Comparison of ENCODE assay signal across 27 mouse cellular contexts in genomic region chr17:48346834-48347233, GRCm38 (mm10). TPM values are rescaled to one million over a fixed set of nuclear protein-coding genes. Genes with fewer than 3 reads are reported as not detected.
DNase-seq lines count a peak whose midpoint lies in the region; ATAC-seq lines count a peak whose summit lies in the region.
"Had no signal": no experiment of that assay in that cellular context is flagged by ENCODE, and none has a peak within 500 bp of the region (broad histone marks: within the 10 kb centered on the region; RNA-seq: fewer than 3 reads in every experiment).

No protein-coding gene starts in this region.

- H3K9ac ChIP-seq in lung, embryonic 15.5 days, result no peak overlapping the region
- H3K9ac ChIP-seq in kidney, embryonic 16.5 days (replicated peaks; ENCODE audit: low read length), result no peak overlapping the region
- H3K9ac ChIP-seq: embryonic facial prominence, embryonic 15.5 days; forebrain, embryonic 13.5 days; hindbrain, embryonic 13.5 days; limb, embryonic 13.5 days; liver, embryonic 13.5 days; midbrain, embryonic 13.5 days; neural tube, embryonic 13.5 days had no signal

- no peaks in the 10 kb centered on the region for H3K27me3 ChIP-seq in lung, embryonic 15.5 days
- no peaks in the 10 kb centered on the region for H3K27me3 ChIP-seq in megakaryocyte, embryonic 14.5 days (replicated peaks)
- no peaks in the 10 kb centered on the region for H3K27me3 ChIP-seq in kidney, embryonic 16.5 days (ENCODE audit: insufficient read depth, low read length)
- H3K27me3 ChIP-seq: embryonic facial prominence, embryonic 15.5 days; forebrain, embryonic 13.5 days; hindbrain, embryonic 13.5 days; limb, embryonic 13.5 days; liver, embryonic 13.5 days; midbrain, embryonic 13.5 days; neural tube, embryonic 13.5 days; Patski had no signal

- H3K4me1 ChIP-seq in lung, embryonic 15.5 days, result no peaks in the 10 kb centered on the region
- peaks cover 77% of the 10 kb centered on the region for H3K4me1 ChIP-seq in megakaryocyte, embryonic 14.5 days
- H3K4me1 ChIP-seq in kidney, embryonic 16.5 days (ENCODE audit: insufficient read depth, low read length), result no peaks in the 10 kb centered on the region
- H3K4me1 ChIP-seq: embryonic facial prominence, embryonic 10.5 days; embryonic facial prominence, embryonic 15.5 days; forebrain, embryonic 13.5 days; hindbrain, embryonic 13.5 days; limb, embryonic 13.5 days; midbrain, embryonic 13.5 days; neural tube, embryonic 13.5 days had no signal

- no peak for DNase-seq in frontal cortex, postnatal 36 days (ENCODE audit: low spot score in 2 of 2)
- no peak for DNase-seq in lung, postnatal 25 days (ENCODE audit: low spot score)
- DNase-seq in brain, adult 2 months (ENCODE audit: low read depth, low spot score), result peak; percentile 34
- DNase-seq: cerebellum, adult 18-20 months; gastrocnemius, adult 2 months; gastrocnemius, postnatal 36 days; heart, postnatal 4 days; kidney, adult 8-10 months; kidney, postnatal 10 days; liver, embryonic 13.5 days; thymus, postnatal 4 days had no signal

- ATAC-seq in frontal cortex, adult (ENCODE audit: low TSS enrichment), result peak; percentile 14; the same call in 1 of the 2 replicates
- 0 out of 2 replicates have a peak, but pooled peaks have one; percentile 11 for ATAC-seq in lung, embryonic 15.5 days (ENCODE audit: borderline replicate concordance, extremely low read depth, low FRiP score, low TSS enrichment)
- no peak for ATAC-seq in kidney, embryonic 16.5 days (ENCODE audit: low FRiP score, low TSS enrichment)
- ATAC-seq: forebrain, embryonic 13.5 days; midbrain, embryonic 13.5 days had no signal

- no peak overlapping the region for H3K27ac ChIP-seq in lung, embryonic 15.5 days
- H3K27ac ChIP-seq in kidney, embryonic 16.5 days (ENCODE audit: low read length), result no peak overlapping the region
- H3K27ac ChIP-seq: embryonic facial prominence, embryonic 10.5 days; embryonic facial prominence, embryonic 15.5 days; forebrain, embryonic 13.5 days; gastrocnemius, adult 2 months; hindbrain, embryonic 13.5 days; limb, embryonic 13.5 days; liver, embryonic 13.5 days; midbrain, embryonic 13.5 days; neural tube, embryonic 13.5 days had no signal

- no peaks in the 10 kb centered on the region for H3K9me3 ChIP-seq in lung, embryonic 15.5 days
- no peaks in the 10 kb centered on the region for H3K9me3 ChIP-seq in megakaryocyte, embryonic 14.5 days
- H3K9me3 ChIP-seq in kidney, embryonic 16.5 days (ENCODE audit: low read length), result no peaks in the 10 kb centered on the region
- H3K9me3 ChIP-seq: embryonic facial prominence, embryonic 10.5 days; embryonic facial prominence, embryonic 15.5 days; forebrain, embryonic 13.5 days; G1E; hindbrain, embryonic 13.5 days; limb, embryonic 13.5 days; liver, embryonic 13.5 days; midbrain, embryonic 13.5 days; neural tube, embryonic 13.5 days had no signal

- no peak overlapping the region for H3K4me2 ChIP-seq in lung, embryonic 15.5 days
- no peak overlapping the region for H3K4me2 ChIP-seq in kidney, embryonic 16.5 days (replicated peaks; ENCODE audit: low read depth, low read length)
- H3K4me2 ChIP-seq: embryonic facial prominence, embryonic 15.5 days; forebrain, embryonic 13.5 days; heart, embryonic 11.5 days; hindbrain, embryonic 13.5 days; limb, embryonic 13.5 days; liver, embryonic 13.5 days; midbrain, embryonic 13.5 days; neural tube, embryonic 13.5 days had no signal

- 59% methylated on average over 4 of the region's 4 CpGs for WGBS in lung, embryonic 15.5 days
- WGBS in kidney, embryonic 16.5 days, result 70% methylated on average over 4 of the region's 4 CpGs

- H3K4me3 ChIP-seq in lung, embryonic 15.5 days, result no peak overlapping the region
- H3K4me3 ChIP-seq in megakaryocyte, embryonic 14.5 days (replicated peaks), result peak overlapping the region; percentile 86
- H3K4me3 ChIP-seq in kidney, embryonic 16.5 days (ENCODE audit: low read length), result no peak overlapping the region
- H3K4me3 ChIP-seq: embryonic facial prominence, embryonic 10.5 days; embryonic facial prominence, embryonic 15.5 days; forebrain, embryonic 13.5 days; gastrocnemius, adult 2 months; hindbrain, embryonic 13.5 days; limb, embryonic 13.5 days; liver, embryonic 13.5 days; midbrain, embryonic 13.5 days; neural tube, embryonic 13.5 days had no signal

- H3K36me3 ChIP-seq in lung, embryonic 15.5 days, result no peaks in the 10 kb centered on the region
- peaks cover 17% of the 10 kb centered on the region for H3K36me3 ChIP-seq in megakaryocyte, embryonic 14.5 days (replicated peaks; ENCODE audit: low read length)
- H3K36me3 ChIP-seq in kidney, embryonic 16.5 days (ENCODE audit: insufficient read depth, low read length), result no peaks in the 10 kb centered on the region
- H3K36me3 ChIP-seq: embryonic facial prominence, embryonic 10.5 days; embryonic facial prominence, embryonic 15.5 days; G1E; hindbrain, embryonic 13.5 days; limb, embryonic 13.5 days; liver, embryonic 13.5 days; midbrain, embryonic 13.5 days; neural tube, embryonic 13.5 days had no signal

RNA-seq across cellular contexts. Expression of gene Trem2, which starts 0.6 kb away (rescaled TPM):
- 3.4 and 4.7 TPM in 2 replicates for polyA plus RNA-seq in lung, embryonic 15.5 days (2015; fragmentation: Nextera tagmentation; extraction: Ambion mirVana)
- polyA plus RNA-seq in megakaryocyte, embryonic 14.5 days (2012; ENCODE audit: insufficient read depth, low replicate concordance), result 45.6 and 176 TPM in 2 replicates
- 1.8 and 2.4 TPM in 2 replicates for polyA plus RNA-seq in kidney, embryonic 16.5 days (2015; fragmentation: Nextera tagmentation; extraction: Ambion mirVana)

RNA-seq across cellular contexts. Expression of gene Treml1, which starts 12.9 kb away (rescaled TPM):
- 2.7 and 2.9 TPM in 2 replicates for polyA plus RNA-seq in lung, embryonic 15.5 days (2015; fragmentation: Nextera tagmentation; extraction: Ambion mirVana)
- polyA plus RNA-seq in megakaryocyte, embryonic 14.5 days (2012; ENCODE audit: insufficient read depth, low replicate concordance), result 538 and 669 TPM in 2 replicates
- polyA plus RNA-seq in kidney, embryonic 16.5 days (2015; fragmentation: Nextera tagmentation; extraction: Ambion mirVana), result 0.59 and 0.66 TPM in 2 replicates
- polyA plus RNA-seq: large intestine, adult 2 months; Patski had no signal

RNA-seq across cellular contexts. Expression of gene B430306N03Rik, which starts 30.9 kb away (rescaled TPM):
- 0.39 and 0.43 TPM in 2 replicates for polyA plus RNA-seq in lung, embryonic 15.5 days (2015; fragmentation: Nextera tagmentation; extraction: Ambion mirVana)
- 0.94 TPM in 1 of 2 replicates, not detected in the other for polyA plus RNA-seq in megakaryocyte, embryonic 14.5 days (2012; ENCODE audit: insufficient read depth, low replicate concordance)
- 0.17 and 0.25 TPM in 2 replicates for polyA plus RNA-seq in kidney, embryonic 16.5 days (2015; fragmentation: Nextera tagmentation; extraction: Ambion mirVana)
- polyA plus RNA-seq: embryonic facial prominence, embryonic 10.5 days; midbrain, embryonic 13.5 days had no signal

RNA-seq across cellular contexts. Expression of gene Treml2, which starts 47.5 kb away (rescaled TPM):
- 0.21 and 0.62 TPM in 2 replicates for polyA plus RNA-seq in lung, embryonic 15.5 days (2015; fragmentation: Nextera tagmentation; extraction: Ambion mirVana)
- 38.9 and 51.5 TPM in 2 replicates for polyA plus RNA-seq in megakaryocyte, embryonic 14.5 days (2012; ENCODE audit: insufficient read depth, low replicate concordance)
- polyA plus RNA-seq in kidney, embryonic 16.5 days (2015; fragmentation: Nextera tagmentation; extraction: Ambion mirVana), result 0.09 and 0.32 TPM in 2 replicates
- polyA plus RNA-seq: neural tube, embryonic 13.5 days; Patski; testis, adult 2 months had no signal

Comparison
In these comparisons a context has a peak if more than half of its experiments do, and no peak if none do; other contexts are left out.
1. RNA of gene Treml1, which starts 12.9 kb away (polyA plus RNA-seq): 538 to 669 TPM in megakaryocyte, embryonic 14.5 days; 2.7 to 2.9 TPM in lung, embryonic 15.5 days and 0.59 to 0.66 TPM in kidney, embryonic 16.5 days; every median in the first group is over 100 times any median in the second.